Mouse (Mus musculus) bone marrow, adult 2 months (tissue): Measurements from ENCODE around the gene Bicdl2.

Source experiments
- CTCF ChIP-seq: fragments of 200-500 bp; IDR thresholded peaks from 2 replicates; pipeline ENCODE4 v1.5.1; 2011; ENCODE audit warnings: low read length, control low read depth; ENCODE audit not compliant: control insufficient read depth, insufficient read depth
- POLR2A ChIP-seq: fragments of 200-500 bp; IDR thresholded peaks from 2 replicates; pipeline ENCODE4 v1.6.1; 2011; ENCODE audit warnings: low read depth, mild to moderate bottlenecking, control low read depth, low read length, borderline replicate concordance; ENCODE audit not compliant: control insufficient read depth

DNA sequence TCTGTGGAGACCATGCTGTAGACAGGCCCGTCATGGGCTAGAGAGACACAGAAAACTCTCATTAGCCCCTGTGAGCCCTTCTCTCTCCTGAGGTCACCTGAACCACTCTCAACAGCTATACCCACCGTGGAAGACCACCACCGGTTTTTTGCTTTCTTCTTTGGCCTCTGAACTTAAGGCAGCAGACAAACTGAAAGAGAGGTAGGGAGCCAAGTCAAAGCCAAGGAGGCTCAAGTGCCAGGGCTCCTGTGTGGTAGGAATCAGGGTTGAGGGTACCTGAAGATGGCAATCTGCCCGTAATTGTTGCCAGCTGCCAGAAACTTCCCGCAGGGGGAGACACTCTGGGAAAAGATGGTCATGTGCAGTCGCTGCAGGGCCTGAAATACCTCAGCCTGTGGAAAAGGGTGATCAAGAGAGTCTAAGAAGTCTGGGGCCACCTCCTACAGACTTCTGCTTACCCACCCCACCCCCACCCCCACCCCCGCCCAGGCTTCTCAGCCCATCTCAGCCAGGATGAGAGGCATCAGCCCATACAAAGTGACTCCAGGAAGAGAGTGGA lies 10.3 kb downstream of the Bicdl2 start:
- no peak for TF ChIP-seq CTCF
- TF ChIP-seq POLR2A = no peak
